Mouse (Mus musculus) hematopoietic stem cell, adult 5-6 weeks (primary cell): ENCODE data around the gene Ush1c. TPM values are rescaled to one million over a fixed set of nuclear protein-coding genes. Genes with fewer than 3 reads are reported as not detected.

Experiments used
- ATAC-seq, 2 experiments: fragments of 125-278 bp in 1 of 2; replicated peaks in 1 of 2; 2 replicates each; pipeline ENCODE4 v1.8.0; 2016 to 2017; ENCODE audit warnings: inconsistent platforms in 2 of 2, mild to moderate bottlenecking in 2 of 2, moderate number of reproducible peaks in 2 of 2, low read depth in 1 of 2, moderate TSS enrichment in 1 of 2; ENCODE audit not compliant: low FRiP score in 2 of 2, poor library complexity in 2 of 2, severe bottlenecking in 2 of 2, insufficient read depth in 1 of 2, low TSS enrichment in 1 of 2
- total RNA-seq: library from RNA; stranded (forward); fragments of 172-1452, 232-1000 nt; gene quantifications from 2 replicates; pipeline ENCODE4 v1.2.3, GENCODE M21; 2017

Ush1c gene
- total RNA-seq, 1 experiment from 2014 or later, result not detected

- no peak for ATAC-seq
Observed at GRCm38 (mm10) chr7:46162132-46162727, 76.1 kb downstream of the Ush1c start.

DNA sequence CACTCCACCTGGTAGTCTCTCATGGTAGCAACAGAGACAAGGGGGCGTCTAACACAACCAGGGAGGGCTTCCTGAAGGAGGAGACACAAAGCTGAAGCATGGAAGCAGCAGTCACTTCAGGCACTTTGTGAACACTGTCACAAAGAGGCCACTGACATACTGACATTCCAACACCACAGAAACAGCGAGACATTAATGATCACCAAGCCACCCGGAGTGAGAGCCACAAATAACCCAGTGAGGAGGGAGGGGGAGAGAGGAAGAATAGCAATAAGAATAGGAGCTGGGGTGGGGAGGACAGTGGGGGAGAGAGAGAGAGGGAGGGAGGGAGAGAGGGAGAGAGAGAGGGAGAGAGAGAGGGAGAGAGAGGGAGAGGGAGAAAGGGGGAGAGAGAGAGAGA, 76.7 kb downstream of the Ush1c start:
- ATAC-seq, result no peak

DNA sequence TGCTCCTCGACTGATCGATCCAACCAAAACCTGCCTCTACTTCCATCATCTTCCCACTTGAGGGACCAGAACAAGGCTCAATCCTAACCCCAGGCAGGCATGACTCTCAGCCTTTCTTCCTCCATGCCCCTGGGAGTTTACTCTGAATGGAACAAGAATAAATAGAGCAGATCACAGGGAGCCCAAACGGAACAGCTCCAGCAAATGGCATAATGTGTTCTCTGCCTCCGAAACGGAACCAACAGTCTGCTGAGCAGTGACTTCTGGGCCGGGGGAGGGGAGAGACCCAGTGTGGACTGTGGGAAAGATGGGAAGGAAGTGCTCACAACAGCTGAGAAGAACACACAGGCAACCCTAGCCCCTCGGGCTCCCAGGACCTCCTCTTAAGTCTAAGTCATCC, 80.6 kb downstream of the Ush1c start:
- no peak for ATAC-seq

DNA sequence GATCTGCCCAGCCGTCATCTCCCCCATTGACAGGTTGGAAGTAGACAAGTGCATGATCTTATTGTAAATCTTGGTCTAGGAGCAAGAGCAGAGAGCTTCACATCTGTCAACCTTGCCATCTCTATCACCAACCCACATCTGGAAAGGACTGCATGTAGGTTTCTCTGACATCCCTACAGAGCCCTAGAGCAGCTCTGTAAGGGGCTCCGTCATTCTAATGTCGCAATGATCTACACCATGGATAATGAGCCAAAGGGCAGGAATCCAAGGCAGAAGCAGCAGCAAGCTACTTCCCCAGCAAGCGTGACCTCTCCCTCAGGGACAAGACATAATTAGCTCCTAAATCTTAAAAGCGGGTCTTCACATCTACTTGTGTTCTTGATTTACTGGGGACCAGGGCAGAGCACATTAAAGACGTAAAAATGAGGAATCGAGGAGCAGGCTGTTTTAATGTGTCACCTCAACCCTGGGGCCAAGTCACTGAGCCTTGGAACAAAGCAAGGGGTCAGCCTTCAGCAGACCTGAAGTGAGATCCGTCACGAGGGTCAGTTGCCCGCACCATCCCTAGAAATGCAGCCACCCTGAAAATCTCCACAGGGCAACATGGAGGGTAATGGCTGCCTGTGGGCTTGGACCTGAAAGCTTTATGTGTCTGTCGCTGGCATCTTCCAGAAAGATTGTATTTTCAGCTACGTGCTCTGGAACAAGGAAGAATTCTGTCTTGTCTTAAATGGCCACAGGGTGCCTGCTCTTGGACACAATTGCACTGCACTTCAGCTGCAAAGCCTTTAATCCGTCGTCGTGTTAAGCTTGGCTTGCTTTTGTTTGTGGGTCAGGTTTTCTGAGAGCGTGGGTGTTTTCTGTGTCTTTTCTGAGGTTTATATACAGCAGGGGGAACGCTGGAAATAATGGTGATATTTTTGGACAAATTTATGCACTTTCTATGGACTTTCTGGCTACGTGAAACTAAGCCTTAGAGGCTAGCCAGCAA, 83.5 kb downstream of the Ush1c start:
- ATAC-seq, result no peak

DNA sequence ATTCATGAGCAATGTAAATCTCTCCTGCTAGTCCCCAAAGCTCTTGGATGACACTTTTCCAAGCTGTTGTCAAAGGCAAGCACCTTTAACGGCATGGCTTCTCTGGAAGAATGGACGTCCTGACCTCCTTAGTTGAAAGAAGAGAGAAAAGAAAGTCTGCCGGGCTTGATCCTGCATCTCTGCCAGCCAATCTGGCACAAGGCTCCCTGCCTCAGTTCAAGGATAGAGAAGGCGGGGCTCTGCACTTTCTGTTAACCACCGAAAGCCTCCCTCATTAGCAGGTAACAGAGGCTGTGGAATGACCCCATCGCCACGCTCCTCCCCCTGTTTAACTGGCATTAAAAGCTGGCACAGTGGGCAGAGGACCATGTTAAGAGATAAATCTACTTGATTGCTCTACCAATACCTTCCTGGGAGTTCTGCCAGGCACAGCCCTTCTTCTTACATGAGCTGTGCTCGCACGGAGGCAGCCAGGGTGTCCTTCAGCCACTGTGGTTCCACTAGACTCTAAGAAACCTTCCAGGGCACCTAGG, 85.4 kb downstream of the Ush1c start:
- ATAC-seq, result no peak

GRCm38 (mm10) chr7:46147417-46147816, 90.9 kb downstream of the Ush1c start:
- ATAC-seq, result no peak

GRCm38 (mm10) chr7:46146675-46147308, 91.5 kb downstream of the Ush1c start:
- ATAC-seq, result no peak

Other genes with a start within 250 kb of the Ush1c start
- gene Abcc6, start 208.2 kb downstream of the Ush1c start, total RNA-seq, result not detected in 2 replicates
- gene Nomo1, start 204.8 kb downstream of the Ush1c start, total RNA-seq, result 36.7 and 48.5 TPM in 2 replicates
- gene Kcnj11, start 137.7 kb downstream of the Ush1c start, total RNA-seq, result not detected in 2 replicates
- gene Abcc8, start 58.5 kb downstream of the Ush1c start, total RNA-seq, result not detected in 2 replicates
- not detected in 2 replicates for gene Otog, start 2.5 kb upstream of the Ush1c start, total RNA-seq
- gene Myod1, start 138.0 kb upstream of the Ush1c start, total RNA-seq, result not detected in 2 replicates
- 0.19 and 0.25 TPM in 2 replicates for gene Kcnc1, start 158.0 kb upstream of the Ush1c start, total RNA-seq